Mouse (Mus musculus): ENCODE measurements around the gene Tmem207.

GRCm38 (mm10) chr16:26561743-26562142 is 35.2 kb upstream of the Tmem207 start:
- TF ChIP-seq EP300 (IDR thresholded peaks at IDR 0.05; ENCODE audit: low read depth) (no peak), CTCF (IDR thresholded peaks at IDR 0.05; ENCODE audit: low read depth) (no peak)
